Mouse (Mus musculus) frontal cortex, postnatal 25 days (tissue): Measurements from ENCODE around the gene Fthl17a.

Experiments
- DNase-seq, 2 experiments: peaks; one replicate each; pipeline ENCODE4 v3.0.0; 2022; ENCODE audit warnings: low spot score in 2 of 2

Fthl17a gene

DNA sequence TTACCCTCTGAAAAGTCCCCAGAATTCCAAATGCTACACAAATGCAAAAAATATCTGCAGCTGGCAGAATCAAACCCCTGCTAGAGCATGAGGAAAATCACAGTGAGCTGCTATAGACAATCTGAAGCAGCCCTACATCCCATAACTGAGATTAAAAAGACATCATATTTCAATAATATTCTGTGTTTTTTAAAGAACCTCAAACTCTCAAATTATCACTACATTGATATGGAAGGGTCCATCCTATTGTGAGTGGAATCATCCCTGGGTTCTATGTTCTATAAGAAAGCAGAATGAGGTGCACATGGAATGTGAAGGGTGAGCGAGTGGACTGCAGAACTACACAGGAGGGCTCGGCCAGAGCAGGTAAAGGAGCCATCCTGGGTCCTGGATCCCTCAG is at the start of gene Fthl17a:
Gene Fthl17a (plus strand): TSS at position 301 of the 400 bp plus-strand sequence.
- DNase-seq: no peak

- no peak for DNase-seq
Measured at GRCm38 (mm10) chrX:85207001-85207400, 42.5 kb upstream of the Fthl17a start.

DNA sequence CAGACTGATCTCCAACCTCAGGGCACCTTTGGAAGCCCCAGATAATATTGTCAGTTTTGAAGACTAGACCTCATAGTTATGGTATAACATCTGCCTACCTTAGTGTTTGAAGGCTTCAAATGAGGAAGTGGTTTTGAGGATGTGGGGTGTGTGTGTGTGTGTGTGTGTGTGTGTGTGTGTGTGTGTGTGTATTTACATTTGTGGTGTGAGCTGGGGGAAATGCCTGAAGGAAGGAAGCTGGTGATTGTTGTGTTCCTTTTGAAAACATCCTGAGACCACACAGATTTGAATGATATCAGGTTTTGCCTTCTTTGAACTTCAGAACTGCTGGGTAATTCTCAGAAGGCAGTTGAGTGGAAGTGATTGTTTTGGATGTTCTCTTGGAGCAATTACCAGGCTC is 22.6 kb upstream of the Fthl17a start:
- no peak for DNase-seq

GRCm38 (mm10) chrX:85271821-85272220 is 22.3 kb downstream of the Fthl17a start:
- DNase-seq: no peak

DNA sequence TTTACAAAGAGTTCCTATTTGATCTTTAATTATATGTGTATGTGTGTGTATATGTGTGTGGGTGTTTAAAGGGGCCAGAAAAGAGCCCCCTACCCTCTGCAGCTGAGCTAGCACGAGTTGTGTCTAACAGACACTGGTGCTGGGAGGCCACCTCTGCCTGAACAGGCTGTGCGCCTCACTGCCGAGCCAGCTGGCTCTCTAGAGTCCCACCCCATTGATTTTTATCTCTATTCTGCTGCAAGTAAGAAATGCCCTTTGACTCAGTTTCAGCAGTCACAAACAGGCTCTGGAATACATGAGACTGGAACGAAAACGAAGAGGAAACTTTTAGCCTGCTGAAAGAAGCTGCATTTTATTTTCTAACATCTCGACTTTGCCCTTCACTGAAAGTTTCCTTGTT is 22.8 kb downstream of the Fthl17a start:
- DNase-seq: no peak

DNA sequence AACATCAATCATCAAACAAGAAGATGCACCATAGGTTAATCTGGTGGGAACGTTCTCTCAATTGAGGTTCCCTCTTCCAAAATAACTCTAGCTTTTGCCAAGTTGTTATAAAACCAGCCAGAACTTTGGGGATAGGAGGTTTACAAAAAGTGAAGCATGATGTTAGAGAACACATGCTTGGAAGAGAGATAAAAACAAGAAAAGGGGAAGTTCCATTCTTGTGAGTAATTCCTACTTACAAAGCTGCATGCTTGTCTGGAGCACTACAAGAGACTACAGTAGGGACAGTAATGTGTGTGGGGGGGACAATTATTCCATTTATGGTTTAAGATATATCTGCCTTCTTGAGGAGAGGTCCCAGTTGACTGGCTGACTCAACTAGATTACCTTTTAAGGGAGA is 40.4 kb downstream of the Fthl17a start:
- DNase-seq: no peak

DNA sequence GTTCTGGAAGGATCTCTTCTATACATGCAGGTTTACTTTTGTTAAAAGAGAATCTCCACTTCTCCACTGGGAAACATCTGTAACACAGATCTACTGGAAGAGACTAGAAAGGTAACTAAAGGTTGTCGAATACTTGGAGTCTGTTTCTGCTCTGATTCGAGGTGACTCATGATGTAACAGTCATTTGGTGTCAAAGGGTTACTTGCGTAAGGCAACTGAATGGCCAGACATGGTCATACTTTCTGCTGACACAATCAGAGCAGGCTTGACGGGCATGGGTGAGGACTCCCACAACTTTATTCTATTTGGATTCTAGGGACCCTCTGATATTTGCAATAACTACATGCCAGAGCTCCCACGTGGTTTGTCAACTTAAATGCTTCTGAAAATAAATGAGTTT is 43.3 kb downstream of the Fthl17a start:
- no peak for DNase-seq

- DNase-seq: no peak
Measured at GRCm38 (mm10) chrX:85294001-85294400, 44.5 kb downstream of the Fthl17a start.

GRCm38 (mm10) chrX:85304674-85305073 is 55.2 kb downstream of the Fthl17a start:
- no peak for DNase-seq

DNA sequence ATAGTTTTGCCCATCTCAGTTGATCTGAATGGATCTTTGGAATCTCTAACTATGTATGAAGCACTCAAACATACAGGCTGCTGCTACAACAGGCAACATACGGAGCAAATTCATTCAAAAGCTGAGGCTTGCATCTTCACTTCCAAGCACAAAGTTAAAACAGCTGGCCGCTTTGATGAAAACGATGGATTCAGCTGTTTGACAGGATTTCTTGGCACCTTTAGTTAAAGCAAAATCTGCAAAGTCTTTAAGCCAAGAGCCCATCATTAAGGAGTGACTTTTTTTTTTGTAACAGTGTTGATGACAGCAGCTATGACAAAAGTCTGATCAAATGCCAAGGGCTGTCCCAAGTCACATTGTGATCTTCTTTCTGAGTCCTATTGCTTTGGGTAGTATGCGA is 69.1 kb downstream of the Fthl17a start:
- DNase-seq: no peak

- DNase-seq: no peak
Measured at GRCm38 (mm10) chrX:85319193-85319592, 69.7 kb downstream of the Fthl17a start.
